Mouse (Mus musculus): ENCODE data around the gene Gm14137. TPM values are rescaled to one million over a fixed set of nuclear protein-coding genes. Genes with fewer than 3 reads are reported as not detected.
A peak's percentile ranks its signal among the peaks of the same experiment; 100 is the strongest.

The Gm14137 gene
- polyA plus RNA-seq, 1 experiment from 2014 or later: 0.40 TPM

- no peaks in the 10 kb centered on the region for H3K36me3 ChIP-seq (ENCODE audit: control insufficient read depth, insufficient read depth, low read length)
- H3K9me3 ChIP-seq (ENCODE audit: control insufficient read depth, low read length): no peaks in the 10 kb centered on the region
- H3K4me3 ChIP-seq (ENCODE audit: low read length): no peak overlapping the region
- peaks cover 14% of the 10 kb centered on the region for H3K4me1 ChIP-seq (replicated peaks; ENCODE audit: control insufficient read depth, insufficient read depth, low read length)
- H3K9ac ChIP-seq (ENCODE audit: low read length): no peak overlapping the region
- ATAC-seq (ENCODE audit: low read depth): no peak
- H3K27ac ChIP-seq (ENCODE audit: low read length): peak overlapping the region; percentile 11; the same call in 1 of the 2 replicates
- H3K27me3 ChIP-seq (ENCODE audit: control insufficient read depth, insufficient read depth, low read depth, low read length): no peaks in the 10 kb centered on the region
- 59% methylated on average over 4 of the region's 4 CpGs for WGBS
- H3K4me2 ChIP-seq (ENCODE audit: low read depth, low read length): no peak overlapping the region
Measured at GRCm38 (mm10) chr2:119203871-119204460, 29.7 kb downstream of the Gm14137 start.

DNA sequence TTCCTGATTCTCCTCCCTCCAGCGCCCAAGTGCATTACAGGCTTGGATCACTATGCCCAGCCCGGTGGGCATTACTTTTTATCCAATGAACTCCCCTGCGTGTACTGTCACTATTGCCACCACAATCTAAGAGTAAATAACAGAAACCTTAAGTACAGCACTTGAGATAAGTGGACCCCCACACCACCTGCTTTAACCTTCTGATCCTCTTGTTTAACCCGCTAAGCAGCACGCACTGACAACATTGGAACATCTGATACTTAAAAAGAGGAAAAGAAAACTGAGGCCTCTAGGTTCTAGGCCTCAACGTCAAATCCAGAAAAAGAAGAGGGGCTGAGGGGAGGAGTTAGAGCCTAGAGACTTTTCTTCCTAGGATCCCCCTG, 33.6 kb downstream of the Gm14137 start:
- ATAC-seq (ENCODE audit: low read depth): peak; percentile 1; the same call in 1 of the 2 replicates
- H3K9ac ChIP-seq (ENCODE audit: low read length): peak overlapping the region; percentile 77
- H3K4me1 ChIP-seq (replicated peaks; ENCODE audit: control insufficient read depth, insufficient read depth, low read length): peaks cover 16% of the 10 kb centered on the region
- peak overlapping the region; percentile 53 for H3K4me2 ChIP-seq (ENCODE audit: low read depth, low read length)
- WGBS: 10% methylated on average over 6 of the region's 6 CpGs
- H3K27ac ChIP-seq (ENCODE audit: low read length): peak overlapping the region; percentile 91
- no peaks in the 10 kb centered on the region for H3K27me3 ChIP-seq (ENCODE audit: control insufficient read depth, insufficient read depth, low read depth, low read length)
- H3K4me3 ChIP-seq (ENCODE audit: low read length): peak overlapping the region; percentile 86
- no peaks in the 10 kb centered on the region for H3K9me3 ChIP-seq (ENCODE audit: control insufficient read depth, low read length)
- peaks cover 9% of the 10 kb centered on the region for H3K36me3 ChIP-seq (ENCODE audit: control insufficient read depth, insufficient read depth, low read length)

DNA sequence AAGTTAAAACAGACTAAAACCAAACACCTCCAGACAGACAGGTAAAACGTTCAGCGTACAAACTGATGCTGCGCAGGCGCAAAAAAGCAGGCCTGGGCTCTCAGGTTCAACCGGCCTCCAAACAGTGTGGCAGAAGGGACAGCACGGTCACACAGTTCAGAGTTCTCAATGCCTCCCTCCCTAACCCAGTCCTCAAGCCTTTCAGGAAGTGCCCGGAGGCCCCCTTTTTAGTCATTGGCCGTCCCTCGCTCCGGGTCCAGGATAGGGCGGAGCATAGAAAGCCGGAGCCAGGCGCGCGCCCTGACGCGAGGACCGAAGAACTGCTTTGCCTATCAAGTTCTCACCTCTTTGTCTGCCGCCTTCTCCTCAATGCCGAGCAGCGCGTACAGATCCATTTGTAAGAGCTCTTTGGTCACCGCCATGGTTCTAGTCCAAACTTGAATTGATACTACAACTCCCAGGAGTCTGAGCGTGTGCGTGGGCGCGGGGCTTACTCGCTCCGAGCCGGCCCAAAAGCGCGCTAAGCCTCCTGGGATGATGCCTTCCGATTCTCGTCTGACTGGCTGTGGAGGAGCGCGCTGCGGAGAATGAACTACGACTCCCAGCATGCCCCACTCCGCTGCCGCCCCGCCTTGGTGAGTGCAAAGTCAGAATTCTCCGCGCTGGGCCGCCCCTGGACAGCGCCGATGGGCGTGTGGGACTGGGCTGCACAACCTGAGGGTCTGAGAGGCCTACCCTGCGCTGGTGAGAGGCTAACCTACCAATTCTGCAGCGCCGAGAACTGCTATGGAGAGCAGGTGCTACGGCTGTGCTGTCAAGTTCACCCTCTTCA, 34.3 kb downstream of the Gm14137 start, which contains the start of the genes Zfyve19 and Dnajc17:
Gene Zfyve19, plus strand, starts transcription at position 274 of the 832 bp plus-strand sequence.
Gene Dnajc17, minus strand, starts transcription at position 452 of the 832 bp plus-strand sequence.
- H3K4me2 ChIP-seq (ENCODE audit: low read depth, low read length): peak within 1 kb of the TSS; percentile 81
- H3K4me1 ChIP-seq (replicated peaks; ENCODE audit: control insufficient read depth, insufficient read depth, low read length): peaks cover 12% of the 10 kb centered on the region
- no peaks in the 10 kb centered on the region for H3K9me3 ChIP-seq (ENCODE audit: control insufficient read depth, low read length)
- peak within 1 kb of the TSS; percentile 86 for H3K4me3 ChIP-seq (ENCODE audit: low read length)
- peak within 1 kb of the TSS; percentile 91 for H3K27ac ChIP-seq (ENCODE audit: low read length)
- no peaks in the 10 kb centered on the region for H3K27me3 ChIP-seq (ENCODE audit: control insufficient read depth, insufficient read depth, low read depth, low read length)
- peak; percentile 99 for ATAC-seq (ENCODE audit: low read depth)
- under 1% methylated on average over 51 of the region's 51 CpGs for WGBS
- peak within 1 kb of the TSS; percentile 81 for H3K9ac ChIP-seq (ENCODE audit: low read length)
- H3K36me3 ChIP-seq (ENCODE audit: control insufficient read depth, insufficient read depth, low read length): peaks cover 11% of the 10 kb centered on the region

DNA sequence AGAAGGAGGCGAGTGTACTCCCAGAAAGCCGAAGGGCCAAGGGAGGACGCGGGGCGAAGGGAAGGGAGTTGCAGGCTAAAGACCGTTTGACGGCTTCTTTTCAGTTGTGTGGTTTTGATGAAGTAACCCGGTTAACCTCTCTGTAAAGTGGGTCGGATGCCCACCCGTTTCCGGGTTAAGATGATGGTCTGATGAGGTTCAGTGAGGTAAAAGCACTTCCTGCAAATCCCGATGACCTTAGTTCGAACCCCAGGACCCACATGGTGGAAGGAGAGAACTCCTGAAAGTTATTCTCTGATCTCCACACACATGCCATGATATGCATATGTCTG, 34.8 kb downstream of the Gm14137 start:
- H3K9me3 ChIP-seq (ENCODE audit: control insufficient read depth, low read length): no peaks in the 10 kb centered on the region
- H3K36me3 ChIP-seq (ENCODE audit: control insufficient read depth, insufficient read depth, low read length): peaks cover 13% of the 10 kb centered on the region
- no peaks in the 10 kb centered on the region for H3K27me3 ChIP-seq (ENCODE audit: control insufficient read depth, insufficient read depth, low read depth, low read length)
- H3K4me3 ChIP-seq (ENCODE audit: low read length): peak overlapping the region; percentile 86
- peak overlapping the region; percentile 81 for H3K9ac ChIP-seq (ENCODE audit: low read length)
- ATAC-seq (ENCODE audit: low read depth): no peak
- peak overlapping the region; percentile 75 for H3K27ac ChIP-seq (ENCODE audit: low read length)
- WGBS: 2% methylated on average over 13 of the region's 13 CpGs
- H3K4me1 ChIP-seq (replicated peaks; ENCODE audit: control insufficient read depth, insufficient read depth, low read length): peaks cover 10% of the 10 kb centered on the region
- peak overlapping the region; percentile 81 for H3K4me2 ChIP-seq (ENCODE audit: low read depth, low read length)

Other genes with a start within 250 kb of the Gm14137 start
- 28.6 and 29.4 TPM in 2 replicates for gene Chst14, start 248.0 kb upstream of the Gm14137 start, polyA plus RNA-seq (2015; fragmentation: Nextera tagmentation; extraction: Ambion mirVana)
- gene Ccdc32, start 145.1 kb upstream of the Gm14137 start, polyA plus RNA-seq (2015; fragmentation: Nextera tagmentation; extraction: Ambion mirVana): 23.8 and 25.1 TPM in 2 replicates
- 3.3 and 3.5 TPM in 2 replicates for gene Rpusd2, start 139.7 kb upstream of the Gm14137 start, polyA plus RNA-seq (2015; fragmentation: Nextera tagmentation; extraction: Ambion mirVana)
- gene Knl1, start 127.4 kb upstream of the Gm14137 start, polyA plus RNA-seq (2015; fragmentation: Nextera tagmentation; extraction: Ambion mirVana): 62.8 and 64.4 TPM in 2 replicates
- 52.6 and 53.0 TPM in 2 replicates for gene Rad51, start 61.7 kb upstream of the Gm14137 start, polyA plus RNA-seq (2015; fragmentation: Nextera tagmentation; extraction: Ambion mirVana)
- gene Rmdn3, start 17.5 kb upstream of the Gm14137 start, polyA plus RNA-seq (2015; fragmentation: Nextera tagmentation; extraction: Ambion mirVana): 39.9 and 41.1 TPM in 2 replicates
- gene Gchfr, start 6.7 kb upstream of the Gm14137 start, polyA plus RNA-seq (2015; fragmentation: Nextera tagmentation; extraction: Ambion mirVana): 24.3 and 26.1 TPM in 2 replicates
- 48.7 and 50.8 TPM in 2 replicates for gene Zfyve19, start 34.1 kb downstream of the Gm14137 start, polyA plus RNA-seq (2015; fragmentation: Nextera tagmentation; extraction: Ambion mirVana)
- gene Dnajc17, start 34.3 kb downstream of the Gm14137 start, polyA plus RNA-seq (2015; fragmentation: Nextera tagmentation; extraction: Ambion mirVana): 17.0 and 22.3 TPM in 2 replicates
- 0.47 and 0.73 TPM in 2 replicates for gene Ppp1r14d, start 55.4 kb downstream of the Gm14137 start, polyA plus RNA-seq (2015; fragmentation: Nextera tagmentation; extraction: Ambion mirVana)
- 34.2 and 36.2 TPM in 2 replicates for gene Spint1, start 62.9 kb downstream of the Gm14137 start, polyA plus RNA-seq (2015; fragmentation: Nextera tagmentation; extraction: Ambion mirVana)
- 1.3 and 2.2 TPM in 2 replicates for gene Rhov, start 96.8 kb downstream of the Gm14137 start, polyA plus RNA-seq (2015; fragmentation: Nextera tagmentation; extraction: Ambion mirVana)
- 18.8 and 19.5 TPM in 2 replicates for gene Vps18, start 114.2 kb downstream of the Gm14137 start, polyA plus RNA-seq (2015; fragmentation: Nextera tagmentation; extraction: Ambion mirVana)
- gene Dll4, start 151.3 kb downstream of the Gm14137 start, polyA plus RNA-seq (2015; fragmentation: Nextera tagmentation; extraction: Ambion mirVana): 14.6 and 17.8 TPM in 2 replicates
- gene Chac1, start 176.7 kb downstream of the Gm14137 start, polyA plus RNA-seq (2015; fragmentation: Nextera tagmentation; extraction: Ambion mirVana): 1.1 and 1.7 TPM in 2 replicates

Measured in lung, embryonic 16.5 days (tissue).